Mouse (Mus musculus) myocyte (in vitro differentiated cells): ENCODE measurements around the gene Cnp.

ENCODE experiments used
- E2F4 ChIP-seq: IDR thresholded peaks from one replicate; pipeline ENCODE4 v1.6.1; 2011; ENCODE audit warnings: mild to moderate bottlenecking, control low read depth, moderate library complexity; ENCODE audit not compliant: insufficient read depth
- MAX ChIP-seq: IDR thresholded peaks from one replicate; pipeline ENCODE4 v1.6.1; 2011; ENCODE audit warnings: low read depth, mild to moderate bottlenecking, control low read depth
- MYOD1 ChIP-seq, 3 experiments: IDR thresholded peaks; one replicate each; pipeline ENCODE4 v1.6.1; 2011; ENCODE audit warnings: control low read depth in 2 of 3, low read depth in 2 of 3, mild to moderate bottlenecking in 2 of 3, moderate library complexity in 1 of 3; ENCODE audit not compliant: insufficient read length in 2 of 3, control insufficient read depth in 1 of 3
- POLR2A ChIP-seq: IDR thresholded peaks from one replicate; pipeline ENCODE4 v1.6.1; 2011; ENCODE audit warnings: low read depth, mild to moderate bottlenecking, control low read depth, moderate library complexity; ENCODE audit not compliant: insufficient read length
- TCF12 ChIP-seq: IDR thresholded peaks from one replicate; pipeline ENCODE4 v1.6.1; 2011; ENCODE audit warnings: mild to moderate bottlenecking, control low read depth; ENCODE audit not compliant: poor library complexity, insufficient read depth, severe bottlenecking
- USF1 ChIP-seq: IDR thresholded peaks from one replicate; pipeline ENCODE4 v1.6.1; 2011; ENCODE audit warnings: low read depth, mild to moderate bottlenecking, control low read depth, moderate library complexity

DNA sequence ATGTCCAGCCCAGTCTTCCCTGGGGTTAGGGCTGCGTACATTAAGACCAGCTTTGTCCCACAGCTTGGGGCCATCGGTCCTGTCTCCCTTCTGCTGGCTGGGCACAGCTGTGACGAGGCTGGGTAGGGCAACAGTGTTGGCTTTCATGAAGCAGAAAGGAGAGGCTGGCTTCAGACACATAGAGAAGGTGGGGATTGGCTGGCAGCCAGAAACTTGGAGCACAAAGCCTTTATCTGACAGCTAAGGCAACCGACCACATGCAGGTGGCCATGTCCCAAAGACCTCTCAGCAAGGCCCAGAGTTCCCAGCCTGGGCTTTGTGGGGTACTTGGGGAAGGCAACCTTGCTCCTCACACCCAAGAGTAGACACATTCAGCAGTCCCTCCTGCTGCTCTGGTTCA, 7.1 kb downstream of the Cnp start:
- no peak for TF ChIP-seq MAX
- no peak for TF ChIP-seq POLR2A
- no peak for TF ChIP-seq TCF12
- no peak for TF ChIP-seq MYOD1 (IDR thresholded peaks at IDR 0.05; ENCODE audit: control insufficient read depth in 1 of 3, insufficient read length in 2 of 3, low read depth in 2 of 3)
- no peak for TF ChIP-seq USF1
- TF ChIP-seq E2F4, result no peak
